ENCODE assay signal across 18 mouse cellular contexts in the genomic region with DNA sequence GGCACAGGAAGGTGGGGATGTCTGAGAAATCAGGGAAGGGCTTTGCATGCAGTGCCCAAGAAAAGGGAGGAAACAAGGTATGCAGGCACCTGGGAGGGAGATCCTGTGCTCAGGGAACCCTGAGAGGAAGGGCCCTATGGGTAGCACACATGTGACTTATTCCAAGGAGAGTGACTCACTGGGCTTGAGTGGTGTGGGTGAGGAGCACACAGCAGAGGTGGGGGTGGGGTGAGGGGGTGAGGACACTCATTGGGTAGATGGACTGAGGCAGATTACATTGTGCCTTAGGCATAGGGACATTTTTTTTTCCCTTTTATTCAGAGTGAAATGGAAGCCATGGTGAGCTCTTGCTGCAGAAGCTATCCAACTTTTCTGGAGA. TPM values are rescaled to one million over a fixed set of nuclear protein-coding genes. Genes with fewer than 3 reads are reported as not detected.
A peak's percentile ranks its signal among the peaks of the same experiment; 100 is the strongest.
DNase-seq lines count a peak whose midpoint lies in the region; ATAC-seq and TF ChIP-seq lines count a peak whose summit lies in the region.
"Had no signal": no experiment of that assay in that cellular context is flagged by ENCODE, and none has a peak within 500 bp of the region (broad histone marks: within the 10 kb centered on the region; RNA-seq: fewer than 3 reads in every experiment).

No protein-coding gene starts in this region.

- no peak overlapping the region for H3K4me2 ChIP-seq in hindbrain, postnatal 0 days (ENCODE audit: low read depth, low read length)
- H3K4me2 ChIP-seq: heart, embryonic 11.5 days; liver, embryonic 11.5 days; lung, embryonic 15.5 days had no signal

- TF ChIP-seq CTCF in cerebellum, adult 2 months (IDR thresholded peaks at IDR 0.05; ENCODE audit: borderline replicate concordance, insufficient read depth, low read depth, low read length) = no peak
- TF ChIP-seq CTCF in hindbrain, postnatal 0 days (IDR thresholded peaks at IDR 0.05; ENCODE audit: low read depth) = no peak

- TF ChIP-seq POLR2A in cerebellum, adult 2 months (IDR thresholded peaks at IDR 0.05; ENCODE audit: borderline replicate concordance, insufficient read depth, low read length) = no peak

- 0 out of 2 replicates have a peak overlapping the region, but pooled peaks have one; percentile 36 for H3K27ac ChIP-seq in cerebellum, adult 2 months (ENCODE audit: insufficient read depth, low read length)
- H3K27ac ChIP-seq in hindbrain, postnatal 0 days = peak overlapping the region; percentile 7; the same call in 1 of the 2 replicates
- H3K27ac ChIP-seq: left cerebral cortex, adult 2 months; limb, embryonic 10.5 days; lung, embryonic 15.5 days had no signal

- H3K9ac ChIP-seq in hindbrain, postnatal 0 days (replicated peaks; ENCODE audit: low read length) = no peak overlapping the region
- H3K9ac ChIP-seq: lung, embryonic 15.5 days had no signal

- H3K9me3 ChIP-seq in hindbrain, postnatal 0 days (ENCODE audit: low read length) = no peaks in the 10 kb centered on the region
- H3K9me3 ChIP-seq: limb, embryonic 10.5 days; lung, embryonic 15.5 days had no signal

- H3K36me3 ChIP-seq in hindbrain, postnatal 0 days (ENCODE audit: insufficient read depth, low read length) = no peaks in the 10 kb centered on the region
- H3K36me3 ChIP-seq: limb, embryonic 10.5 days; lung, embryonic 15.5 days had no signal

- peak; percentile 8 to 13 for DNase-seq in cerebellum, adult 2 months
- no peak for DNase-seq in cerebellum, adult 11 months
- DNase-seq in lung, postnatal 25 days (ENCODE audit: low spot score) = peak; percentile 1
- no peak for DNase-seq in lung, postnatal 10 days
- DNase-seq in Muller cell, postnatal 12 days (ENCODE audit: inconsistent ontology term) = peak; percentile 78
- no peak for DNase-seq in hindbrain, postnatal 0 days (ENCODE audit: low spot score)
- no peak for DNase-seq in spleen, adult 18-20 months
- DNase-seq: adrenal gland, postnatal 10 days; heart, postnatal 36 days; kidney, postnatal 10 days; right cerebral cortex, postnatal 4 days; thymus, postnatal 36 days had no signal

- peaks cover 3% of the 10 kb centered on the region for H3K4me1 ChIP-seq in cerebellum, adult 2 months (ENCODE audit: control insufficient read depth, insufficient read depth, low read length)
- no peaks in the 10 kb centered on the region for H3K4me1 ChIP-seq in hindbrain, postnatal 0 days (ENCODE audit: insufficient read depth, low read length)
- H3K4me1 ChIP-seq: limb, embryonic 10.5 days; lung, embryonic 15.5 days had no signal

- no peaks in the 10 kb centered on the region for H3K27me3 ChIP-seq in cerebellum, adult 2 months (ENCODE audit: control insufficient read depth, insufficient read depth, low read length)
- H3K27me3 ChIP-seq in hindbrain, postnatal 0 days (ENCODE audit: insufficient read depth, low read length) = no peaks in the 10 kb centered on the region
- H3K27me3 ChIP-seq: lung, embryonic 15.5 days had no signal

- no peak overlapping the region for H3K4me3 ChIP-seq in cerebellum, adult 2 months (replicated peaks; ENCODE audit: insufficient read depth, low read depth, low read length)
- no peak overlapping the region for H3K4me3 ChIP-seq in hindbrain, postnatal 0 days (ENCODE audit: low read length)
- H3K4me3 ChIP-seq: left cerebral cortex, adult 2 months; limb, embryonic 10.5 days; lung, embryonic 15.5 days had no signal

- ATAC-seq in hindbrain, postnatal 0 days = peak; percentile 59
- ATAC-seq: intestine, embryonic 16.5 days had no signal

RNA-seq across cellular contexts. Expression of a gene that starts 30.6 kb away (rescaled TPM):
- 24.6 and 28.3 TPM in 2 replicates for polyA plus RNA-seq in cerebellum, adult 2 months (2012; rRNA removed)
- total RNA-seq in hindbrain, postnatal 0 days (2014; rRNA removed) = 35.2 and 38.1 TPM in 2 replicates
- 25.2 and 25.5 TPM in 2 replicates for polyA plus RNA-seq in hindbrain, postnatal 0 days (2015; fragmentation: Nextera tagmentation; extraction: Ambion mirVana)

Comparison
In these comparisons a context has a peak if more than half of its experiments do, and no peak if none do; other contexts are left out.
1. DNase-seq: peak in cerebellum, adult 2 months (2 of 2), lung, postnatal 25 days (single experiment) and Muller cell, postnatal 12 days (single experiment); none in cerebellum, adult 11 months (single experiment), lung, postnatal 10 days (single experiment), hindbrain, postnatal 0 days (single experiment) and spleen, adult 18-20 months (0 of 2).